Mouse (Mus musculus): ENCODE results near the gene Tm9sf4.

DNA sequence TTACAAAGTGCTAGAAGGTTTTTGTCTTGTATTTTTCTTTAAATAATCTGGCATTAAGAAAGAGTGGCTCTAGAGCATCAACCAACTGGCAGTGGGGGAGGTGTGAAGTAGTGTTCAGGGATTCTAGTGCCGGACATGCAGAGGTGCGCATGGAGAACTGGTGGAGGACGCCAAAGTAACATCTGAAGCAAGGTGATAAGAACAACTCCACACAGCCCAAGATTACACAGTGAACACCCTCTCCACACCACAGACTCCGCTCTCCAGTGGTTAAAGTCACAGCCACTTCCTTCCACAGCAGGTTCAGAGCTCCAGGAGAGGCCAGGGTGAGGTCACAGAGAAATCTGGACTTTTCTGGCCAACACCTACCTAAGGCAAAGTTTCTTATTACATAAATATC lies 66.9 kb downstream of the Tm9sf4 start:
- TF ChIP-seq CTCF (IDR thresholded peaks at IDR 0.05; ENCODE audit: borderline replicate concordance, insufficient read depth, low read depth, low read length) (no peak), POLR2A (IDR thresholded peaks at IDR 0.05; ENCODE audit: borderline replicate concordance, insufficient read depth, low read length) (no peak)

Measured in cerebellum, adult 2 months (tissue).